Mouse (Mus musculus): ENCODE results near the gene Zdhhc18.

The Zdhhc18 gene

GRCm38 (mm10) chr4:133649989-133650699 is at the start of gene Zdhhc18:
Gene Zdhhc18 (minus strand): TSS chr4:133650154.
- DNase-seq: peak; percentile 82

DNA sequence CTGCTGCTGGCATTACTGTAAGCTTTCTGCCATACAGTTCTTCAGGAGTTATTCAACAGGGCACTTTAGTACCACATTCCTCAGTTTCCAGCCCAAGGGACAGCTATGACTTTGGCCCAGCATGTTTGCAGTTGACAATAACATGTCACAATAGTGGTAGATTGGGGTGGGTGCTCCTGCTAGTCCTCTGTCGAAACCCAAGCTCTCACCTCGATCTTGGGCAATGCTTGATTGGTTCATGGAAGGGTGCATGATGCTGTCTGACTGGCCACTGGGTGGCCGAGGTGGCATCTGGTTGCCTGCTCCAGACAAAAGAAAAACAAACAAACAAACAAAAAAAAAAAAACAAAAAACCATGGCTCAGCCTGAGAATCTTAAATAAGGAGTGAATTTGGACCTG is 45.4 kb upstream of the Zdhhc18 start:
- DNase-seq: no peak

DNA sequence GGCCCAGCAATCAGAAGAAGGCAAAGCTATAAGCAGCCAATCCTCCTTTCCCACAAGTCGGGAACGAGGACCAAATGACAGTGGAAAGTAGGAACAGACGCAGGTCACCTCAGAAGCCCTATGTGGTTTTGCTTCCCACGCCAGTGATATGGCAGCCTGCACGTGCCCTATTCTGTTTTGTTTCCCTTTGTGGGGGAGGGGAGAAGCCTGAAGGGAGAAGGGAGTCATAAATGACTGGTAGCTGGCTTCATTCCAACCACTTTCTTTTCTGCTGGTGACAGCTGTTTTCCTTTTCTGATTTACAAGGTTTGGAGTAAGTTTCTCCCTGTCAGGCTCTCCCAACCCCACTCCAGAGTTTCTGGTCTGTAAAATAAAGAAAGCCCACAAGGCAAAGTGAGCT is 40.3 kb upstream of the Zdhhc18 start:
- DNase-seq: peak; percentile 41

- DNase-seq: no peak
These were observed 38.6 kb upstream of the Zdhhc18 start for GRCm38 (mm10) chr4:133688417-133689067.

DNA sequence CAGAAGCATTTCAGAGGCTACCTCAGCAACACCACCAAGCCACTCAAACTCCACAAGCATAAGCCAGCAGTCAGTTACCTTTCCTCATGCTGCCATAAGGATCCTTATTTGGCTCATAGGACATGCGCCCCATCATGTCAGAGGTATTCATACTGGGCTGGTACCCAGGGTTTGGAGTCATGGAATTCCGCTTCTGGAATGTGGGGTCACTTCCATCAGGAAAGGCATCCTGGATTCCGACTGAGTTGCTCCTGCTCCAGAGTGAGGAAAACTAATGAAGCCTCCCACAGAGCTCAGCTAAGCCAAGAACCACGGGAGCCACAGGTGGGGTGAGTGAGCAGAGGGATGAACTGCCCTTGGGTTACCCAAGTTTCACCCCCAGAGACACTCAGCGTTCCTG is 37.2 kb upstream of the Zdhhc18 start:
- no peak for DNase-seq

DNA sequence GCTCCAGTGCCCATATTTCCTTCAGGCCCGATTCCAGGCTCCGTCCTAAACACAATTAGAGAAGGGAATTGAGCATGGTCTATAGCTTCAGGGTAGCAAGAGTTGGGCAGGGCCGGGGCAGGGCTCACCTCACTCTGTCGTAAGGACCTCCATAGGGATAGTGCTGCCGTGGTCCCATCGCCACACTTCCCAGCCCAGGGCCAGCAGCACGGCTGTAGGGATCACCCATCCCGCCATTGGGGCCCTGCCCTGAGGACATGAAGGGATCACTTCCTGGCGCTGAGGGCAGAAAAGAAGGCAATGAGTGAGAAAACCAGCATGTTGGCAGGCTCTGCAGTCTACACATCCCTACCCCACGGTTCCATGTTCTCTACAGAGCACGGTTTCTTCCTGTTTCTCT is 36.6 kb upstream of the Zdhhc18 start:
- no peak for DNase-seq

- DNase-seq: no peak
These were observed 30.3 kb upstream of the Zdhhc18 start for GRCm38 (mm10) chr4:133680206-133680786.

DNA sequence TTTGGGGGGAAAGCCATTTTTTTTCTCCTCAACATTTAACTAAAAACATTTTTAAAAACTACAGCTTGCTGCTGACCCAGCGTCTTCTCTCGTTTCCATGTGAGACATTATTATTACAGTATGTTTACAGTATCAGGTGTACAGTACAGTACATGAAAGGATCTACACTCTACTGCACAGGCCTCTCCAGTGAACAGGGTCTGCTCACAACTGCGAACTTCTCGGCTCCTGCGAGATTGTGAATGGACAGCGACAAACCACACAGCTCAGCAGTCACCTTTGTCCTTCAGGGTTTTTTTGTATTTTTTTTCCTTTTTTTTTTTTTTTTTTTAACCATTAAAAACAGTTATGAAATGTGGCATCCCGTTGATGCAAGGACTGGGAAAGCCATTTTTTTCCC is 29.7 kb upstream of the Zdhhc18 start:
- no peak for DNase-seq

GRCm38 (mm10) chr4:133677266-133677665 is 27.3 kb upstream of the Zdhhc18 start:
- no peak for DNase-seq

- no peak for DNase-seq
These were observed 26.2 kb upstream of the Zdhhc18 start for GRCm38 (mm10) chr4:133676189-133676588.

- DNase-seq: peak; percentile 84
These were observed 25.7 kb upstream of the Zdhhc18 start for GRCm38 (mm10) chr4:133675594-133676016.

DNA sequence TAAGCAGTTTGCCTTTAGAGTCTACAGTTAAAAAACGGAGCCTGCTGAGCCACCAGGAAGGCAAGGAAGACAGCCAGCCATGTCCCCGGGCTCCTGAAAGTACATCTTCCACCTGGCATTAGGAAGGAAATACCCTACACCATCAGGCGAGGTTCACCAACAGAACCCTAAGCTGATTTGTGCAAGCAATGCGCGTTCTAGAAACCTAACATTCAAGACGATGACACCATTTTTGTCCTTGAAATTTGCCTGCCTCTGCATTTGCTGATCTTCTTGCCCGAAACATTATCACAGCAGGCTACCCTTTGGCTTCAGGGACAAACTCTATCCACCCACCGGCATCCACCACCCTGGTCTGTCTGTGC is 24.4 kb upstream of the Zdhhc18 start:
- DNase-seq: no peak

- DNase-seq: no peak
These were observed 23.8 kb upstream of the Zdhhc18 start for GRCm38 (mm10) chr4:133673666-133674330.

- peak; percentile 54 for DNase-seq
These were observed 23.1 kb upstream of the Zdhhc18 start for GRCm38 (mm10) chr4:133672845-133673647.

DNA sequence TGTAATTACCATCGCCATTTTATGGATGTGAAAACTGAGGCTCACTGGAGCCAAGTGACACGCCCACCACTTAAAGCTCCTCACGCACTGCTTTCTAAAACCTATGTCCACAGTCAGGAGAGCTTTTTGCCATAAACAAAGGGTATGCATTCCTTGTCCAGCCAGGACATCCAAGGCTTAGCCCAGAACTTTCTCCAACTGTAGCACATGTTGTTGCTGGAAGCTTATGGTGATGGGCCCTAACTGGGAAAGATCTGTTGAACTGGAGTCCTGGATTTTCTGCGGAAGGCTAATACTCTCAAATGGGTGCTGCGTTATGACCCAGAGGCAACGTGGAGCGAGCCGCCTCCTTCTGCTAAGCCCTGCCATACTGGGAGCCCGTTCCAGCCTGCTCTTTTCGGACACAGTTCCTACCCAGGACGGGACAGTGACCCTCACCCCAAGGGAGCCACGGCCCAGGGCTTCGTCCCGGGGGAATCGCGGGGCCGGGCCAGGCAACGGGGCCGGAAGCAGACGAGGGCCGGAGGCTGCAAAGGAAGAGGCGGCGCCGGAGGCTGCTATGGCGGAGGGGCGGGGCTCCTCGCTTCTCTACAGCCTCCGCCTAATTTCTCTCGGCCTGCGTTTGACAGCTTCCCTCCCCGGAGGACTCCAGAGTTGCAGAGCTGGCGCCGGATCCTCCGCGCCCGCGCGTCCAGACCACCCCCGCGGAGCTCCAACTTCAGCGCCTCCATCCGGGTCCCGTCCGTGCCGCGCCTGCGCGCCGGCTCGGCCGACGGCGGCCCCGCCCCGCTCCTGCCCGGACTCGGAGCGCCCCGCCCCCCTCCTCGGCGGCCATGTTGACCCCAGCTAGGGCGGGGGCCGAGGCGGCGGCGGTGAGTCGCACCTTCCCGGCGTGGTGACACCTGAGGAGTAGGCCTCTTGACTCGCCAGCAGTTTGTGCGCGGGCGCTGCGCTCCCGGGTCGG is 22.2 kb upstream of the Zdhhc18 start, which contains the start of gene Pigv:
Gene Pigv, minus strand, starts transcription at position 767 of the 964 bp plus-strand sequence.
- peak; percentile 95 for DNase-seq

DNA sequence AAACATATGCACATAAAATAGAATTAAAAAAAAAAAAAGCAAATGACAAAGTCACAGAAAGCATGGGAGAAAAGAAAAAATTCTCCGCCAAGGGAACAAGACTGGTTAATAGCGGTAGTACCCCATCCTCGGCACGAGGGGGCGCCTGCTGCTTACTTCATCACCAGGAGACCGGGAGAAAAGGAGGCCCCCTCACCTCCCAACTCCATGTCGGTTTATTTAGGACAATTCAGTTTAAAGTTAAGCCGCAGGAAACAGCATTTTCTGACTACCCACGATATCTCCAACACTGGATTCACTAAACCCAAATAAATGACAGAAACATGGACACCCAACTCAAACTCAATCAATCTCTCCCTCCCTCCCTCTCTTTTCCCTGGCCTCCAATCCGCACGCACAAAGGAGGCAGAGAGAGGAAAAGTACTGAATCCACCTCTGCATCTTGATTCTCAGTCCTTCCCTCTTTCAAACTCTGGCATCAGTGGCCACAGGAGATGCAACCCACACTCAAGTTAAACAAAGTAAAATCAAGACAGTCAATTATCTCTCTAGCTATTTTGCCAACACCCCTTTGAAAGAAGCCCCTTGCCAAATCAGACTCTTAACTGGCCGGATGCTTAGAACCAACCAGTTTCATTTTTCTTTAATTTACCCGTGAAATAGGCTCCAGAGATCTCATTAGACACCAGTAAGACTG is 21.4 kb upstream of the Zdhhc18 start:
- DNase-seq: peak; percentile 87

- DNase-seq: no peak
These were observed 19.8 kb upstream of the Zdhhc18 start for GRCm38 (mm10) chr4:133669652-133670210.

DNA sequence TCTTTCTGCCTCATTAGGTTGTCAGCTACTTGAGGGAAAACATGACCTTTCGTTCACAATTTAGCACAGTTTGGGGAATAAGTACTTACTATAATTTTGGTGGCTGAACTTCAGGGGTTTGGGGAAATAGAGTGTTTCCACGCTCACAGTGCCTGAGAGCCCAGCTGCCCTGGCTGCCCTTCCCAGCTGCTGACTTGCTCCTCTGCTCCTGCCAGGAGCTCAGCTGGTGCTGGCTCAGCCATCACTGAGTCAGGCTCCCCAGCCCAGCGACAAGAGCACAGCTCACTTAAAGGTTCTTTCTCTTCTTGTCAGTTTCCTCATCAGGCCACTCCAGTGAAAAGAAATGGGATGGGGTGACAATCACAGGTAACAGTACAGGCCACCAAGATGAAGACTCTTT is 18.6 kb upstream of the Zdhhc18 start:
- no peak for DNase-seq

- DNase-seq: no peak
These were observed 16.2 kb upstream of the Zdhhc18 start for GRCm38 (mm10) chr4:133666199-133666598.

GRCm38 (mm10) chr4:133665118-133665517 is 15.2 kb upstream of the Zdhhc18 start:
- DNase-seq: no peak

DNA sequence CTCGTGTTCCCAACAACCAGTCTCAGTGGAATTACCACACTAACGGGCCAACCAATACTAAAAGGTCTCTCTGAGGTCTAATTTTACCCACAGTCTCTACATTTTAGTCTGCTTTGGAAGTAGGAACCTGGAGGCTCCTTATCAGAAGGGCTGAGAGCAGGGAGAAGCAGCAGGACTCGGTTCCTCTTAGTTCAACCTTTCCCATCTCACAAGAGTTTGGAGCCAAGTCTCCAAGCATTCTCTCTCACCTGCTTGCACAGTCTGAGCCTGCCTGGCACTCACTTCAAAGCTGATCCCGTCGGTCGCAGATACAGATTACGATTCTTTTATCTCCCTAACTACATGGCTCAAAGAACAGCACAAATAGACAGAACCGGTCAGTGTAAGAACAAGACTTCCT is 13.0 kb upstream of the Zdhhc18 start:
- no peak for DNase-seq

Data from embryo, embryonic 11 days (tissue).